Mouse (Mus musculus): ENCODE measurements at regions not wholly inside any gene's neighbourhood (a gene's known extent, or its start where the extent isn't known, plus 50 kb on each side); places are given as distances from the start of the nearest gene placed in this dataset.

DNA sequence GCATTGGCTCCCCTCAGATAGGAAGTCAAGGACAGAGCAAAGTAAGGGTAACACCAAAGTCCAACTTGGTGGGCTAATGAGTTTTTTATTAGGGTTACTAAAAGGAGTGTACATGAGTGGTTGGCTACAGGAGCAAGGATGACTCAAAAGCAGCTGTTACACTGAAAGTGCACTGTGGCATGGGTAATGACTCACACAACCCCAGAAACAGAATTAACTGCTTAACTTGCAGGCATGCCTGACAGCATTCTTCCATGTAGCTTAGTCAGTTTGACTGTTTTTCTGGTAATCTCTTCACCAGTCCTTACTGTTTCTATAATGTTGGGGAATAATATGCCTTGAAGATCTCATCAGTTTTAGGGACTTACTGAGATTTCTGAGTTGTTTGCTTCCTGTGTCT is 435.1 kb upstream of the Cwc22 start:
- no peak overlapping the region for H3K9ac ChIP-seq (ENCODE audit: control insufficient read depth, low read depth, low read length, poor library complexity, severe bottlenecking)
- no peaks in the 10 kb centered on the region for H3K79me2 ChIP-seq (ENCODE audit: control insufficient read depth, insufficient read depth, low read length, poor library complexity)
- no peak overlapping the region for H3K4me3 ChIP-seq (ENCODE audit: control insufficient read depth in 1 of 2, insufficient read depth in 1 of 2, low read depth in 2 of 2, low read length in 2 of 2)
- no peak for DNase-seq (ENCODE audit: low read depth, low spot score)
- no peaks in the 10 kb centered on the region for H3K27me3 ChIP-seq (ENCODE audit: control insufficient read depth in 1 of 2, insufficient read depth in 2 of 2, low read length in 2 of 2)
- no peaks in the 10 kb centered on the region for H3K36me3 ChIP-seq (ENCODE audit: control insufficient read depth in 1 of 2, insufficient read depth in 2 of 2, low read length in 2 of 2)
- no peaks in the 10 kb centered on the region for H3K9me3 ChIP-seq (replicated peaks; ENCODE audit: insufficient read depth, low read length)
- no peak for TF ChIP-seq ZKSCAN1 (IDR thresholded peaks at IDR 0.05; ENCODE audit: low read depth, low read length)
- TF ChIP-seq BHLHE40 (IDR thresholded peaks at IDR 0.05; ENCODE audit: borderline replicate concordance, low read depth, low read length) = no peak
- no peak for TF ChIP-seq RAD21 (IDR thresholded peaks at IDR 0.05; ENCODE audit: low read depth, low read length)
- TF ChIP-seq MYB (IDR thresholded peaks at IDR 0.05; ENCODE audit: low read depth, low read length) = no peak
- TF ChIP-seq GATA1 (IDR thresholded peaks at IDR 0.05; ENCODE audit: low read depth, low read length) = no peak
- TF ChIP-seq HCFC1 (IDR thresholded peaks at IDR 0.05; ENCODE audit: low read depth, low read length) = no peak
- TF ChIP-seq USF1 (IDR thresholded peaks at IDR 0.05; ENCODE audit: low read depth, low read length) = no peak
- TF ChIP-seq TBP (IDR thresholded peaks at IDR 0.05; ENCODE audit: low read depth, low read length) = no peak
- no peak for TF ChIP-seq ZNF384 (IDR thresholded peaks at IDR 0.05; ENCODE audit: low read depth, low read length)
- no peak overlapping the region for H3K27ac ChIP-seq (ENCODE audit: control insufficient read depth, low read depth, low read length)
- no peaks in the 10 kb centered on the region for H3K4me1 ChIP-seq (ENCODE audit: control insufficient read depth in 1 of 2, insufficient read depth in 2 of 2, low read length in 2 of 2)

GRCm38 (mm10) chr2:78331736-78332475 is 385.7 kb upstream of the Cwc22 start:
- Histone ChIP-seq H3K79me2 (ENCODE audit: control insufficient read depth, insufficient read depth, low read length, poor library complexity) (no peaks in the 10 kb centered on the region), H3K4me1 (ENCODE audit: control insufficient read depth in 1 of 2, insufficient read depth in 2 of 2, low read length in 2 of 2) (no peaks in the 10 kb centered on the region), H3K27ac (ENCODE audit: control insufficient read depth, low read depth, low read length) (no peak overlapping the region), H3K27me3 (ENCODE audit: control insufficient read depth in 1 of 2, insufficient read depth in 2 of 2, low read length in 2 of 2) (no peaks in the 10 kb centered on the region), H3K4me3 (ENCODE audit: control insufficient read depth in 1 of 2, insufficient read depth in 1 of 2, low read depth in 2 of 2, low read length in 2 of 2) (no peak overlapping the region), H3K9me3 (replicated peaks; ENCODE audit: insufficient read depth, low read length) (no peaks in the 10 kb centered on the region), H3K36me3 (ENCODE audit: control insufficient read depth in 1 of 2, insufficient read depth in 2 of 2, low read length in 2 of 2) (no peaks in the 10 kb centered on the region), H3K9ac (ENCODE audit: control insufficient read depth, low read depth, low read length, poor library complexity, severe bottlenecking) (no peak overlapping the region)
- DNase-seq (ENCODE audit: low read depth, low spot score) = no peak
- TF ChIP-seq TCF12 (IDR thresholded peaks at IDR 0.05; ENCODE audit: low read depth, low read length) (no peak), CHD2 (IDR thresholded peaks at IDR 0.05; ENCODE audit: low read length) (no peak), MAFK (IDR thresholded peaks at IDR 0.05; ENCODE audit: borderline replicate concordance, low read depth, low read length) (no peak), GATA1 (IDR thresholded peaks at IDR 0.05; ENCODE audit: low read depth, low read length) (no peak), HCFC1 (IDR thresholded peaks at IDR 0.05; ENCODE audit: low read depth, low read length) (no peak), POLR2AphosphoS5 (IDR thresholded peaks at IDR 0.05; ENCODE audit: borderline replicate concordance, low read depth, low read length) (no peak), KAT2A (conservative IDR thresholded peaks at IDR 0.05; ENCODE audit: low read depth, low read length) (no peak), MEF2A (IDR thresholded peaks at IDR 0.05; ENCODE audit: extremely low read depth, insufficient replicate concordance, low read depth, low read length, poor library complexity, severe bottlenecking) (no peak), ZKSCAN1 (IDR thresholded peaks at IDR 0.05; ENCODE audit: low read depth, low read length) (no peak), TAL1 (IDR thresholded peaks at IDR 0.05; ENCODE audit: low read length) (no peak), SMC3 (IDR thresholded peaks at IDR 0.05; ENCODE audit: low read depth, low read length) (no peak), POLR2AphosphoS2 (IDR thresholded peaks at IDR 0.05; ENCODE audit: low read length) (no peak), BHLHE40 (IDR thresholded peaks at IDR 0.05; ENCODE audit: borderline replicate concordance, low read depth, low read length) (no peak), ZC3H11A (IDR thresholded peaks at IDR 0.05; ENCODE audit: low read depth, low read length) (no peak), MYC (IDR thresholded peaks at IDR 0.05; ENCODE audit: low read depth, low read length) (no peak), MXI1 (IDR thresholded peaks at IDR 0.05; ENCODE audit: low read depth, low read length) (no peak), NRF1 (IDR thresholded peaks at IDR 0.05; ENCODE audit: insufficient read depth, low read depth, low read length, poor library complexity, severe bottlenecking) (no peak)
